10 mouse cellular contexts compared by ENCODE assay signal in the genomic region with DNA sequence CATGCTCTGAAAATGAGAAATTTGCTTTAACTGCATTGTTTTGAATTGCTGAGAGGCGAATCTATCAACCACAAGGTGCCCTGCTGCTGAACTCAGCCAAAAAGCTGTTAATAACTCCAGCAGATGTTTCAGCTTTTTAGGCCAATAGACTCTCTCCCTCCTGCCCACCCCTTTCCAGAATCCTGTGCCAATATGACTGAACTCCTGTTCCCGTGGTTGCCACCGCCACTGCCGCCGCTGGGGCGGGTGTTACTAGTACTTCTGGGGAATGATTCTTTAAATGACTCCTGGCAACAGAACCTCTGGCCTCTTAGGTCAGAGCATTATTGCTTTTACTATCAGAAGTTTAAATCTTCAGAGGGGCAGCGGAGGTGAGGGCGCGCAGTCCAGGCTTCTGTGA. TPM values are rescaled to one million over a fixed set of nuclear protein-coding genes. Genes with fewer than 3 reads are reported as not detected.
DNase-seq lines count a peak whose midpoint lies in the region; ATAC-seq and TF ChIP-seq lines count a peak whose summit lies in the region.
"Had no signal": no experiment of that assay in that cellular context is flagged by ENCODE, and none has a peak within 500 bp of the region (broad histone marks: within the 10 kb centered on the region; RNA-seq: fewer than 3 reads in every experiment).

No protein-coding gene starts in this region.

- no peak for TF ChIP-seq EP300 in lung, postnatal 0 days (IDR thresholded peaks at IDR 0.05)

- no peak overlapping the region for H3K27ac ChIP-seq in lung, postnatal 0 days (ENCODE audit: low read length)
- H3K27ac ChIP-seq in kidney, embryonic 14.5 days (ENCODE audit: low read depth, low read length): no peak overlapping the region
- no peak overlapping the region for H3K27ac ChIP-seq in neural tube, embryonic 15.5 days (replicated peaks)
- H3K27ac ChIP-seq: heart, embryonic 13.5 days; layer of hippocampus, adult 2 months had no signal

- H3K4me3 ChIP-seq in lung, postnatal 0 days (ENCODE audit: low read depth, low read length): no peak overlapping the region
- no peak overlapping the region for H3K4me3 ChIP-seq in lung, adult 2 months (replicated peaks; ENCODE audit: extremely low read depth, low read depth, low read length)
- H3K4me3 ChIP-seq in kidney, embryonic 14.5 days (ENCODE audit: low read length): peak overlapping the region; percentile 1; the same call in 1 of the 2 replicates
- no peak overlapping the region for H3K4me3 ChIP-seq in neural tube, embryonic 15.5 days (replicated peaks)
- H3K4me3 ChIP-seq: heart, embryonic 13.5 days; layer of hippocampus, adult 2 months had no signal

- H3K9me3 ChIP-seq in lung, postnatal 0 days (ENCODE audit: low read length): no peaks in the 10 kb centered on the region
- H3K9me3 ChIP-seq in kidney, embryonic 14.5 days (ENCODE audit: control insufficient read depth, low read length): no peaks in the 10 kb centered on the region
- no peaks in the 10 kb centered on the region for H3K9me3 ChIP-seq in neural tube, embryonic 15.5 days (replicated peaks)
- H3K9me3 ChIP-seq: heart, embryonic 13.5 days had no signal

- no peaks in the 10 kb centered on the region for H3K36me3 ChIP-seq in lung, postnatal 0 days (ENCODE audit: insufficient read depth, low read length)
- H3K36me3 ChIP-seq in kidney, embryonic 14.5 days (ENCODE audit: control insufficient read depth, insufficient read depth, low read length): no peaks in the 10 kb centered on the region
- no peaks in the 10 kb centered on the region for H3K36me3 ChIP-seq in neural tube, embryonic 15.5 days
- H3K36me3 ChIP-seq: heart, embryonic 13.5 days had no signal

- DNase-seq in adrenal gland, postnatal 14 days: peak; percentile 36
- DNase-seq in adrenal gland, postnatal 25 days: no peak
- DNase-seq in lung, postnatal 0 days (ENCODE audit: low spot score): peak; percentile 4
- no peak for DNase-seq in lung, adult 2 months
- DNase-seq in yolk sac, embryonic 10.5 days (ENCODE audit: low spot score): no peak
- DNase-seq in right cerebral cortex, postnatal 4 days: no peak

- 65% methylated on average over 9 of the region's 9 CpGs for WGBS in lung, postnatal 0 days
- WGBS in lung, adult 2 months: 62% methylated on average over 9 of the region's 9 CpGs
- 24% methylated on average over 9 of the region's 9 CpGs for WGBS in kidney, embryonic 14.5 days
- WGBS in neural tube, embryonic 15.5 days: 53% methylated on average over 9 of the region's 9 CpGs

- H3K4me1 ChIP-seq in lung, postnatal 0 days (ENCODE audit: insufficient read depth, low read depth, low read length): no peaks in the 10 kb centered on the region
- H3K4me1 ChIP-seq in lung, adult 2 months (ENCODE audit: control insufficient read depth, insufficient read depth, low read length): no peaks in the 10 kb centered on the region
- H3K4me1 ChIP-seq in kidney, embryonic 14.5 days (ENCODE audit: control insufficient read depth, insufficient read depth, low read length): no peaks in the 10 kb centered on the region
- H3K4me1 ChIP-seq in neural tube, embryonic 15.5 days: peaks cover 15% of the 10 kb centered on the region
- H3K4me1 ChIP-seq: heart, embryonic 13.5 days had no signal

- no peaks in the 10 kb centered on the region for H3K27me3 ChIP-seq in lung, postnatal 0 days (replicated peaks; ENCODE audit: insufficient read depth, low read length)
- no peaks in the 10 kb centered on the region for H3K27me3 ChIP-seq in kidney, embryonic 14.5 days (ENCODE audit: control insufficient read depth, insufficient read depth, low read length)
- no peaks in the 10 kb centered on the region for H3K27me3 ChIP-seq in neural tube, embryonic 15.5 days (replicated peaks)
- H3K27me3 ChIP-seq: heart, embryonic 13.5 days had no signal

- TF ChIP-seq POLR2A in lung, adult 2 months (IDR thresholded peaks at IDR 0.05; ENCODE audit: borderline replicate concordance, extremely low read depth, low read depth, low read length): no peak

- ATAC-seq in lung, postnatal 0 days: no peak
- ATAC-seq in kidney, embryonic 14.5 days (ENCODE audit: low FRiP score, low TSS enrichment): no peak
- 0 out of 2 replicates have a peak, but pooled peaks have one; percentile 31 for ATAC-seq in neural tube, embryonic 15.5 days (ENCODE audit: low FRiP score)

- H3K4me2 ChIP-seq in lung, postnatal 0 days (replicated peaks; ENCODE audit: low read depth, low read length): no peak overlapping the region
- H3K4me2 ChIP-seq in kidney, embryonic 14.5 days (replicated peaks; ENCODE audit: low read depth, low read length): no peak overlapping the region
- no peak overlapping the region for H3K4me2 ChIP-seq in neural tube, embryonic 15.5 days
- H3K4me2 ChIP-seq: heart, embryonic 13.5 days had no signal

- TF ChIP-seq CTCF in lung, postnatal 0 days (IDR thresholded peaks at IDR 0.05): no peak
- TF ChIP-seq CTCF in lung, adult 2 months (IDR thresholded peaks at IDR 0.05; ENCODE audit: insufficient read depth, low read length): no peak

- no peak overlapping the region for H3K9ac ChIP-seq in lung, postnatal 0 days (replicated peaks; ENCODE audit: low read depth)
- H3K9ac ChIP-seq in kidney, embryonic 14.5 days (ENCODE audit: low read depth, low read length): no peak overlapping the region
- no peak overlapping the region for H3K9ac ChIP-seq in neural tube, embryonic 15.5 days (replicated peaks)
- H3K9ac ChIP-seq: heart, embryonic 13.5 days had no signal

RNA-seq across cellular contexts. Expression of a gene that starts 38.7 kb away (rescaled TPM):
- total RNA-seq in adrenal gland, postnatal 14 days (2021): 74.6 and 80.2 TPM in 2 replicates
- total RNA-seq in adrenal gland, postnatal 25 days (2021): 85.6 and 105 TPM in 2 replicates
- polyA plus RNA-seq in lung, postnatal 0 days (2015; fragmentation: Nextera tagmentation; extraction: Ambion mirVana): 46.3 and 69.8 TPM in 2 replicates
- 69.7 and 78.9 TPM in 2 replicates for polyA plus RNA-seq in lung, adult 2 months (2012; rRNA removed)
- 44.1 and 46.9 TPM in 2 replicates for polyA plus RNA-seq in kidney, embryonic 14.5 days (2014; fragmentation: Nextera tagmentation; extraction: Ambion mirVana)
- 84.5 and 99.7 TPM in 2 replicates for polyA plus RNA-seq in neural tube, embryonic 15.5 days (2015; fragmentation: Nextera tagmentation; extraction: Ambion mirVana)

Comparison
In these comparisons a context has a peak if more than half of its experiments do, and no peak if none do; other contexts are left out.
1. DNase-seq: peak in adrenal gland, postnatal 14 days (single experiment) and lung, postnatal 0 days (single experiment); none in adrenal gland, postnatal 25 days (single experiment), lung, adult 2 months (single experiment), yolk sac, embryonic 10.5 days (single experiment) and right cerebral cortex, postnatal 4 days (single experiment).